Mouse (Mus musculus) small intestine, adult 10 weeks (tissue): ENCODE measurements around the gene Hist1h3d. TPM values are rescaled to one million over a fixed set of nuclear protein-coding genes. Genes with fewer than 3 reads are reported as not detected.

Experiments used
- polyA plus RNA-seq: library from polyadenylated mRNA; stranded (reverse); fragments of 350-450 nt; fragmentation: Illumina TruSeq; extraction: RNeasy Lipid Tissue Mini Kit (QIAGEN cat#74804); gene quantifications from one replicate; pipeline ENCODE4 v1.2.3, GENCODE M21; 2014; ENCODE audit warnings: low replicate concordance

Hist1h3d gene
- polyA plus RNA-seq, 1 experiment from 2014 or later = 1.4 TPM

Other genes starting within 250 kb of the Hist1h3d start
- gene Zfp322a, start 206.6 kb upstream of the Hist1h3d start, polyA plus RNA-seq = 62.6 TPM
- gene Abt1, start 151.9 kb upstream of the Hist1h3d start, polyA plus RNA-seq = 1.4 TPM
- not detected for gene Btn1a1, start 109.9 kb upstream of the Hist1h3d start, polyA plus RNA-seq
- gene Btn2a2, start 86.9 kb upstream of the Hist1h3d start, polyA plus RNA-seq = not detected
- not detected for gene Hist1h4h, start 44.7 kb upstream of the Hist1h3d start, polyA plus RNA-seq
- gene Hist1h2af, start 41.9 kb upstream of the Hist1h3d start, polyA plus RNA-seq = not detected
- not detected for gene Hist1h3g, start 40.3 kb upstream of the Hist1h3d start, polyA plus RNA-seq
- gene Hist1h2bh, start 32.4 kb upstream of the Hist1h3d start, polyA plus RNA-seq = 0.59 TPM
- gene Hist1h3f, start 31.7 kb upstream of the Hist1h3d start, polyA plus RNA-seq = not detected
- gene Hist1h4f, start 24.1 kb upstream of the Hist1h3d start, polyA plus RNA-seq = not detected
- gene Hist1h1d, start 22.5 kb upstream of the Hist1h3d start, polyA plus RNA-seq = 0.52 TPM
- gene Hist1h3e, start 13.4 kb upstream of the Hist1h3d start, polyA plus RNA-seq = 0.56 TPM
- 0.97 TPM for gene Hist1h2ae, start 4.5 kb upstream of the Hist1h3d start, polyA plus RNA-seq
- 0.85 TPM for gene Hist1h2bg, start 4.4 kb upstream of the Hist1h3d start, polyA plus RNA-seq
- not detected for gene Hist1h2bf, start 1.6 kb upstream of the Hist1h3d start, polyA plus RNA-seq
- not detected for gene Hist1h2ad, start 1.4 kb upstream of the Hist1h3d start, polyA plus RNA-seq
- 0.67 TPM for gene Hist1h4d, start 5.8 kb downstream of the Hist1h3d start, polyA plus RNA-seq
- 2.2 TPM for gene Hist1h2be, start 45.4 kb downstream of the Hist1h3d start, polyA plus RNA-seq
- gene Hist1h1e, start 46.8 kb downstream of the Hist1h3d start, polyA plus RNA-seq = 0.30 TPM
- gene Hist1h2ac, start 108.2 kb downstream of the Hist1h3d start, polyA plus RNA-seq = 1.2 TPM
- 239 TPM for gene Hist1h2bc, start 108.4 kb downstream of the Hist1h3d start, polyA plus RNA-seq
- gene Hist1h1t, start 120.1 kb downstream of the Hist1h3d start, polyA plus RNA-seq = not detected
- gene Hist1h4c, start 122.7 kb downstream of the Hist1h3d start, polyA plus RNA-seq = 1.6 TPM
- gene Hfe, start 135.1 kb downstream of the Hist1h3d start, polyA plus RNA-seq = 13.5 TPM
- gene Hist1h1c, start 163.0 kb downstream of the Hist1h3d start, polyA plus RNA-seq = 15.6 TPM
- gene Hist1h3c, start 169.8 kb downstream of the Hist1h3d start, polyA plus RNA-seq = not detected
- not detected for gene Hist1h2bb, start 171.0 kb downstream of the Hist1h3d start, polyA plus RNA-seq
- gene Hist1h2ab, start 175.4 kb downstream of the Hist1h3d start, polyA plus RNA-seq = not detected
- not detected for gene Hist1h3b, start 176.5 kb downstream of the Hist1h3d start, polyA plus RNA-seq
- gene Hist1h4b, start 181.2 kb downstream of the Hist1h3d start, polyA plus RNA-seq = not detected
- not detected for gene Hist1h4a, start 185.5 kb downstream of the Hist1h3d start, polyA plus RNA-seq
- gene Hist1h3a, start 186.6 kb downstream of the Hist1h3d start, polyA plus RNA-seq = not detected
- not detected for gene Hist1h1a, start 187.9 kb downstream of the Hist1h3d start, polyA plus RNA-seq
- gene Trim38, start 194.2 kb downstream of the Hist1h3d start, polyA plus RNA-seq = 67.0 TPM
- gene Slc17a2, start 231.2 kb downstream of the Hist1h3d start, polyA plus RNA-seq = 0.33 TPM